Mouse (Mus musculus): ENCODE results near the gene Tbx3.
A peak's percentile ranks its signal among the peaks of the same experiment; 100 is the strongest.

Tbx3 gene

DNA sequence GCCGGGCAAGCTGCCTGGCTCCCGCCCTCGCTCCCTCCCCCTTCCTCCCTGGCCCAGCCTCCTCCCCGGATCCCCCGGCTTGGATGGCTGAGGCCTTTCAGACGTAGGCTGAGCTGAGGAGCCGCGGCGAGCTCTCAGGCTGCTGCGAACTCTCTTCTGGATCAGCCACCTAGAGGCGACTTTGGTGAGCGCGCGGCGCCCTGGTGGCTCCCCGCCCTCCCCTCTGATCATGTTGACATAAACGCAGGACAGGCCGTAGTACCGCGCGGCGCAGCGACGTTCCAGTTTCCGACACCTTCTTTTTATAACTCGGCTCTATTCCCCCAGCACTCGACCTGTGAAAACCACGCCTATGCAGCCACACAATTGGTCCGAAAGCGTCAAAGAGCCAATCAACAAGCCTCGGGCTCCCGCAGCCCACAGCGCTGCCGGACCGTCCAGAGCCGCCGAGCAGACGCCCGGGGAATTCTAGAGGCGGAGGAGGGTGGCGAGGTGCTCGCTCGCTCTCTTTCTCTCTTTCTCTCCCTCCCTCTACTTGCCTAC is at the start of gene Tbx3:
Gene Tbx3 (plus strand): TSS at position 104 of the 543 bp plus-strand sequence.
- DNase-seq, result peak; percentile 9 to 16

DNA sequence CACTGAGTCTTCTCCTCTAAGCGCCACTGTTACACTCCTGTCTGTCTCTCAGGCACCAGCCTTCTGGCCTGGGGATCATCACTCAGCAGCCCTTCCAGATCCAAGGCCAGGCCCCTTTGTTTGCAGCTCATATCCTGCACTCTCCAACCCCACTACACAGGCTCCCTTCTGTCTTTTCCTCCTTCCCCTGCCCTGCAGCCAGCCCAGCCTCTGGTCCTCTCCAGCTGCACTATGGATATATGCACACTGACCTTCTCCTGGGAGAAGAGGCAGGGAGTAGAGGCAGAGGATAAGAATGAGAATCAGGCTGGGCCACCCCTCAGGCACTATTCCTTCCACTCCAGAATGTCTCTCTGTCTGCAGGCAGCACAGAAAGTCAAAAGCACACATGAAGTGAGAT is 48.4 kb upstream of the Tbx3 start:
- DNase-seq, result no peak

DNA sequence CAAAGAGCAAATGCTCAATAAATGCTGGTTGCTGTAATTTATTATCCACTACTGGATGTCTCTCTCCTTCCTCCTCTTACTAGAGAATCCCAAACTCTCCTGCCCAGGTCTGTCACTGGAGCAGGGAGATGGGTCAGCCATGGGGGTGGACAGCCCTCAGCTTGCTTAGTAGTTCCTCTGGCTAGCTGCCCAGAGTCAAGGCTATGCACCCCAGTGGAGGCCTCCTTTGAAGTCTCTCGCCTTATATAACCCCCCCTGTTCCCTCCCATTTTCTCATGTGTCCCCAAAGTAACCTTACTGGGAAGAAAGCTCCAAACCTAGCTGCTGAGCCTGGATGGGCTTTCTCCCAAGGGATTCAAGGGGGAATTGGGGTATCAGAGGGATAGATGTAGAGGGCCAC is 45.9 kb upstream of the Tbx3 start:
- no peak for DNase-seq

DNA sequence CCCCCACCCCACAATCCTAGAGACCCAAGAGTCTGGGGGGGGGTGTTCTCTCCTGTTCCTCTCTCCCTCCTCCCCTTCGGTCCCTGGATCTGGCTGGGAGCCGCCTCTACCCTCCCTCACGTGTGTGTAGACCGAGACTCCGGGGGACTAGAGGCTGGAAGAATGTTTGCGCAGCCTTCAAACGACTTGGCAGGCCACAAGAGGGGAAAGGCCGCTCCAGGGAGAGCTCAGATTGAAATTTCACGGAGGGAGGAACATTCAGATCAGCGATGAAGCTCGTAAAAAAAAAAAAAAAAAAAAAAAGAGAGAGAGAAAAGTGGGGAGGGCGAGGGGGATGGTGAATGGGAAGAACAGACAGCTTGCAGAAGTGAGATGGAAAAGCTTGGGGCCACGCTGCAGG is 44.9 kb upstream of the Tbx3 start:
- DNase-seq, result no peak

DNA sequence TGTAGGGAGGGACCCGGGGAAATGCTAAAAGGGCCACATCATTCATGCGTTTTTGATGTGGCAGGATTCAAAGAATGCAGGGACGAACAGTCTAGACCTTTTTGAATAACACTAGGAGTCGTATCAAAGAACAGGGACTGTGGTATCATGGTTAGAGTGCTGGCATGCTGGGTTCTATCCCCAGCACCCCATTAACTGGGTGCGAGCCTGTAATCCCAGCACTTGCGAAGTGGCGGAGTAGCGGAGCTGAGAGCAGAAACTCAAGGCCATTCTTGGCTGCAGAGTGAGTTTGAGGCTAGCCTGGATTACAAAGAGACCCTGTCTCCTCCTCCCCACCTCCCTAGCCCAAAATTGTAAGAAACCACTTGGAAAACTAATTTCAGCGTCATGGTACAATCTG is 44.3 kb upstream of the Tbx3 start:
- no peak for DNase-seq

DNA sequence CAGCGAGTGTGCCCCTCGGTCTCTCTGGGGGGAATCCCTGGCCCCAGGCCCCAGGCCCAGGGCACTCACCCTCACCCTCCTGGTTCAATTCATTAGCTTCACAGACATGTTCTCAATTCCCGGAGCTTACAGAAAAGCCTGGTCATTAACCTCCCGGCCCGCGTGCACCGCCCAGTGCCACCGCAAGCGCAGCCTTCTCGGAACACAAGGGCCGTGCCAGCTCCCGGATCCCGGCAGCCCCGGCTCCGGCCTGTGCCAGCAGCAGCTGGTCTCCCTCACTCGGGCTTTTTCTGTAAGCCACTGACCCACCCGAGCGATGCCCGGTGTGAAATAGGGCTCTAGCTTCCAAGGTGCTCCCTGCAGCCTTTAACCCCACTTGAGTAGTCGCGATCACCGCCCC is 43.8 kb upstream of the Tbx3 start:
- DNase-seq, result no peak

DNA sequence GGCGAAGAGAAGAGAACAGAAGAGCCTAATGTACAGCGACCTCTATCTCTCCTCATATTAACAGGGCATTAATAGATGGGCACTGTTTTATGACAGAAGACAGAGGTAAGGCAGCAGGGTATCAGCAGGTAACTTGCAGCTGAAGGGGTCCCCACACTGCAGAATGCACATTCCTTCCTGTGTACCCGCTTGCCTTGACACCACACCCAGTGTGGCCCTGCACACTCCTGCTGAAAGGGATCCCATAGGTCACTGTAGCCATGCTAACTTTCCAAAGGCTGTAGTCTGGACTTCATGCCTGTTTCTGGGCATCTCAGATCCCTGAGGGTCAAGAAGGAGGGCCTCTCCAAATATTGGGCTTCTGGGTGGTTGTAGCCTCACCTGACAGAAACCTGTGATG is 42.4 kb upstream of the Tbx3 start:
- DNase-seq, result no peak

DNA sequence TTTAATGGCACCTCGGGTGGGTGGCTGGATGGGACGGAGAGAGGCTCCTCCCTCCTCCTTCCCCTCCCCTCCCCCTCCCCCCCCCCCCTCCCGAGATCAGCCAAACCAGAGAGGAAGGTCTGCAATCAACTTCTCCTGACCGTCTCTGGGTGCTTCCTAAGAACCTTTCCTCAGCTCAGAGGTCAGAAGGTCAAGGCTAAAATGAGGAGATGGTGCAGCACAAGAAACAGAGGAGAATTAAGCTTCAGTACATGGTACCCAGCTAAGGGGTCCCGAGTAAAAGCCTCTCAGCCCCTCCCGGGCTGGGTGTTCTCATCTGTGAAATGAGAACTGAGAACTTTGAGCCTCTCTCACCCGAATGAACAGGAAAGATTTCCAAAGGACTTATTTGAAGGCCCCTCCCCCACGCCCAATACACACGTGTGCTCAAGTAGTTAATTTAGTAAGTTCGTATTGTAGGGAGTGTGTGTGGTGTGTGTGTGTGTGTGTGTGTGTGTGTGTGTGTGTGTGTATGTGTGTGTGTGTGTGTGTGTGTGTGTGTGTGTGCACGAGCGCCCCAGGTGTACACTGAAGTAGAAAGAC is 41.6 kb upstream of the Tbx3 start:
- DNase-seq, result no peak

DNA sequence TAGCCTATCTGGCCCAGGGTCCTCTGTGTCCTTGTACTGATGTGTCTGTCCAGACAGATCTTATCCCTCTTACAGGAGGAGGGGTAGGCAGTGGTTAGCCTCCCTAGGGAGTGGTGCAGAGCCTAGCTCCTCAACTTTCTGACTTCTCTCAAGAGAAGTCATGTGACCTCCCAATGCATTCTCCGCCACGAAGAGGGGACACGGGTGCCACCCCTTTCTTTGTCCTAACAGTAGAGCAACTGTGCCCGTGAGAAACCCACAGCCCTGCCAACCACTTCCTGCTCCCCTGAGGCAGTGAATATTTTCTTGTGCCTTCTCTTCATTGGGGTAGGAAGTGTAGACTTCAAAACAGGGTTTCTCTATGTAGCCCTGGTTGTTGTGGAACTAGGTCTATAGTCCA is 36.9 kb upstream of the Tbx3 start:
- no peak for DNase-seq

DNA sequence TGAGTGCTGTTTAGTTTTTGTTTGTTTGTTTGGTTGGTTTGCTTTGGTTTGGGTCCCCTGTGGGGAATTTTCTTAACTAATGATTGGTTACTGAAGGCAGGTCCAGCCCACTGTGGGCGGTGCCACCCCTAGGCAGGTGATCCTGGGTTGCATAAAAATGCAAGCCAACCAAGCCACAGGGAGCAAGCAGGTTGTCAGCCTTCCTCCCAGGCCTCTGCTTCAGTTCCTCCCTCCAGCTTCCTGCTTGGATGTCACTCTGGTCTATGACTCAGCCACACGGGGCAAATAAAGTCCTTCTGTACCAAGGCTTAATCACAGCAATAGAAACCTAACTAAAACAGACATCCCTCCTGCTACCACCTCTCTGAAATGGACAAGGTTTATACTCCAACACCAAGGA is 35.6 kb upstream of the Tbx3 start:
- DNase-seq, result no peak

DNA sequence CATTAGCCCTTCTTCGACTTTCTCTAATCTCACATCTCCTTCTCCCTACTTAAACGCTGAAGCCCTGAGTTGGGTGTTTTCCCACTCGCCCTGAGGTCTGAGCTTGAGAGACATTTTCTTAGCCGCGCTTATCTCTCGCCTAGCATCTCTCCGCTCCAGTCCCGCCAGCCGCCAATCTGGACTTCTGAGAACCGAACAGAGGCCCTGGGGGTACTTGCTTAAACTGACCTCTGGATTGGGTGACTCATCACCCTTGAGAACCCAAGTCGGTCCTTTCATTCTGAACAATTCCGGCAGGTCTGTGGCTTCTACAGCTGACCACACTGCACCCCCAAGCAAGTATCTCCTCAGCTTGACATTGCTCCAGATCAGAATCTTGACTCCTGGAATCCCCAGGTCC is 32.2 kb upstream of the Tbx3 start:
- DNase-seq, result no peak

DNA sequence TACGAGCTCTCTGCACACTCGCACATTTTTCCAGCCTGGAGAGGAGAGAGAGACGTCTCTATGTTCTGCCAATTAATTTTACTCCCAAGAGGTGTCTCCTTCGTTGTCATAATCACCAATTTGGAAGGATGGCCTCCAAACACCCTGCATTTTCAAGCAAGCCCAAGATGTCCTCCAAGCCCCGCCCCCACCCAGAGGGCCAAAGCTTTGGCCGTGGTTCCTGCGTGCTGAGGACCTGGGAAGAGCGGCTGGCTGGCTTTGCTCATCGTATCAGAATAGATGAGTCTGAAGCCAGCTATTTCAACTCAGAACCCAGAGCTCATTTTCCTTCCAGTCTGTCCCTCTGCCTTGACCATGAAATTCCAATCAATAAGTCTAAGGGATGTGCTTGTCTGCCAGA is 29.4 kb upstream of the Tbx3 start:
- no peak for DNase-seq

DNA sequence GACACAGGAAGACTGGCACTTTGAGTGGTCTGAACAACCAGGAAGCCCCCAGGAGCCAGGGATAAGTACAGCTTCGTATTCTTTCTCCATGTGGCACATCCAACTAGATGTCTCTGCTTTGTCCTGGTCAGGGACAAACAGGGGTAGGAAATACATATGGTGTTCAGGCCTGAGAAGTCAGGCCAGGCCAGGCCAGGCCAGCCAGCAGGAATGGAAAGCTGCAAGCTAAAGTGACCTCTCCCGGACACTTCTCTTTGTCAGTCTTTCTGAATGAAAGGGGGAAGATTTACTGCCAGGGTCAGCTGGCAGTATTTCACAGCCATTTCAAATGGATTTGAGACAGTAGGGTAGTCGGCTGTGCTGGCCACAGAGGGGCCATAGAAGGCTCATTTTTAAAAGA is 28.8 kb upstream of the Tbx3 start:
- DNase-seq, result no peak

DNA sequence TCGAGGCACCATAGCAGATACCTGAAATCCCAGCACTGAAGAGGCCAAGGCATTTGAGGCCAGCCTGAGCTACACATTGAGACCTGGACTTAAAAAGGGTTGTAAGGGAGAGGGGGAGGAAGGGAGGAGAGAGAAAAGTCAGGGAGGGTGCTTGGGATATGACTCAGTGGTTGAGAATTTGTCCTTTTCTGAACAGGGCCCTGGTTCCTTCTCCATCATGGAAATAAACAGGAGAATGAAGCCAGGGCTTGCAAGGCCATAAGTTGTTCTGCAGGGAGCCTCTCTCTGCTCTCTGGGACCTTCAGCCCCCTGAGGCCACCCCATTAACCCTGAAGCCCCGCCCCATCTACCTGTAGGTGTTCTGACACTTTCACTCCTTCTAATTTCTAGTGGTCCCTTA is 23.5 kb upstream of the Tbx3 start:
- DNase-seq, result no peak

DNA sequence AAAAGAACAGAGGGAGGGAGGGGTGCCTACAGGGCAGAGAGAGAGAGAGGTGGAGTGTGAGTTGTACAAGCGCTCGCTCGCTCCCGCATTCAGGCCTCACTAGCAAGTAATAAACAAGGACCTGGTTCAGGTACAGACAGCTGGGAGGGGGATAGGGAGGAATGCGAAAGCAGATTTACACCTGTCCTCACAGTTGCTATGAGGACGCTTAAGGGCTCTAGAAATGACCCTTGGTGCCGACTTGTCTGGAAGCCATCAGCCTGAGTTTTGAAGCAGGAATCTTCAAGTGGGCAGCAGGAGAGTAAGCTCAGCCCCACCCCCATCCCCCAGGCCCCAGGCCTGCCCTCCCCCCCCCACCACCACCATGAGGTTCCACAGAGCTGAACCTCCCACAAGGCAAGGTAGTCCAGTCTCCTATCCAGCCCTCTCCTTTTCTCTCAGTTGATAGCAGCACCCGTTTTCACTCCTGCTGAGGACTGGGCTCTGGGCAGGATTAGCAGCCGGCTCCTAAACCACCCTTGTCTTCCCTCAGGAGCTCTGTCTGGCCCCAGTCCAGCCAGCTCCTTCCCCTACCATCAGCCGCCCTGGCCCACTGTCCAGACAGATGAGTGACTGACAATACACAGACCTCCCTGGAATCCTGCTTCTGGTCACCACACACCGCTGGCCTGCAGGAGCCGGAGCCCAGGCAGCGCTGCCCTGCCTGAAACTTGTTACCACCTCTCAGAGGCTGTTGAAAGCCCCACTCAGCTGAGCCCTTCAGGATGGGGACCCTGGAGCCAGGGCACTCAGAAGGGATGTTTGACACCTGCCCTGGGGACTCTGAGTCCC is 19.1 kb upstream of the Tbx3 start:
- no peak for DNase-seq

DNA sequence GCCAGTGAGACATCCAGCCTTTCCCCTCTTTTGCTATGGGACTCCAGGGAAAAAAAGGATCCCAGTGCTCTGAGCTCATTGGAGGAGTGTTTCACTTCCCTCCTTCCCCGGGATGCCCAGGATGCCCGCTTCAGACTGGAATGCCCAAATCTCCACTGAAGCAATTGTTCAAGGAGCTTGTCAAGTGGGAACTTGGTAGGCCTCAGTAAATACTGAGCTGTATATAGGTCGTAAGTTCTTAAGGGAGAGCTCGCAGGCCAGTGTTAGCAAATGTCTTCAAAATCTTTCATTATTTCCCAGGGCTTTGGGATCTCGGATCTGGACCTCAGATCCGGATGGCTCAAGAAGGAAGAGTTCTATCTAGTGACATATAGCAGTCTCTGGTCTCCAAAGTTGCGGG is 14.1 kb upstream of the Tbx3 start:
- no peak for DNase-seq

DNA sequence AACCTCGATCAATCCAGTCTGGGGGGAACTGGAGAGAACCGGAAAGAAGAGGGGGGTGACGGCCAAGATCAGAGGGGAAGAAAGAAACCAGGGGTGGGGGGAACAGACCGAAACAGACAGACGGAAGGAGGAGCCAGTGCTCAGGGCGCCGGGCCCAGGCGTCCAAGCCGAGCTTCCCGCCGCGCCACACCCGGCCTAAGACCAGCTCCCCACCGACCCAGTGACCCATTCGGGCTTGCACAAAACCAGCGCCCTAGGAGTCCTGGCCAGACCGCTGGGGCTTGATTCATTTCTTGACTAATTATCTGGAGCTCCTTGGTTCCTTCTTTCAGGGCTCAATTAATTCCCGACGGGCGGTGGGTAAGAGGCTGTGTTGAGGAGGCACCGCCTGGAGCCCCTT is 13.6 kb upstream of the Tbx3 start:
- no peak for DNase-seq

DNA sequence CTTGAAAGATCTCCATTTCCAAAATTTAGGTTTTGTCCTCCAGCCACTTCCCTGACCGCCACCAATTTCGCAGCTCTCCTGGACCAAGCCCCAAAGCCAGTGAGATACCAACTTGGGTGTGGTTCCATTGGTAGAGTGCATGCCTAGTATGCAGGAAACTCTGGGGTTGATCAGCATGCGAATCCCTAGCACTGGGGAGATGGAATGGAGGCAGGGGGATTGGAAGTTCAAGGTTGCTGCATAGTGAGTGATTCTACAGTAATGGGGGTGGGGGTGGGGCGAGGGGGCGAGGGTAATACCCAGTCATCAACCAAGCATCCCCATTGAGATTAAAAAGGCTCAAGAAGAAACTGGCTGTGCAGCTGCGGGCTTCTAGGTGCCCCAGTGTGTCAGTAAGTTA is 13.1 kb upstream of the Tbx3 start:
- DNase-seq, result no peak

DNA sequence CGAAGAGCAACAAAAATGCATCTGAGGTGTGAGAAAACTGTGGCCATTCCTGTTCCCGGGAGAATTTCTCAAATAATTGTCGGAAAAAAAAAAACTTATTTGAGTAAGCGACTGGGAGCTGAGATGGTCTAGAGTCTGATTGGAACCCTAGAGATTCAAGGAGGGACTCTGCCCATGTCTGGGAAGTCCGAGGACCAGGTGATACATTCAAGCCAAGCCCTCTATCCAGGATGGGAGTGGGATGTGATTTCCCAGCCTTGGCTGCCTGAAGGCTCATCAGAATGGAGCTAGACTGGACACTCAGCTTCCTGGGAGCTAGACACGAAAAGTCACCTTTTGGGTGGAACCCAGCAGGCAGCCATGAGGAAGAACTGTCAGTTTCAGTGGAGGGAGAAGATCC is 12.7 kb upstream of the Tbx3 start:
- no peak for DNase-seq

DNA sequence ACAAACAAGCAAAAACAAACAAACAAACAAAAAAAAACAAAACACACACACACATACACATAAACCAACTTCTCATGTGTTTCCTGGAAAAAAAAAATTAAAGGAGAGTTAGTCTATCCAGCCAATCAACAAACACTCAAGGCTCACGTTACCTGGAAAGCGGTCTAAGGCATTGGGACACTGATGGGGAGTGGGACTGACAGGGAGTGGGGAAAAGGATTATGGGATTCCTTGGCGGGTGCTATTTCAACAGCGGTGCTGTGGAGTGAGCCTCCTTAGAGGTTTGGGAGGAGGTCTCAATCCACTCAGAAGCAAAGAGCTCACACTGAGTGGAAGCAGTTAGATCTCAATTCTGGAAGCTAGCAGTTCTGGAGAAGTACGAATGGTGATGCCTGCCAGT is 12.1 kb upstream of the Tbx3 start:
- DNase-seq, result no peak

DNA sequence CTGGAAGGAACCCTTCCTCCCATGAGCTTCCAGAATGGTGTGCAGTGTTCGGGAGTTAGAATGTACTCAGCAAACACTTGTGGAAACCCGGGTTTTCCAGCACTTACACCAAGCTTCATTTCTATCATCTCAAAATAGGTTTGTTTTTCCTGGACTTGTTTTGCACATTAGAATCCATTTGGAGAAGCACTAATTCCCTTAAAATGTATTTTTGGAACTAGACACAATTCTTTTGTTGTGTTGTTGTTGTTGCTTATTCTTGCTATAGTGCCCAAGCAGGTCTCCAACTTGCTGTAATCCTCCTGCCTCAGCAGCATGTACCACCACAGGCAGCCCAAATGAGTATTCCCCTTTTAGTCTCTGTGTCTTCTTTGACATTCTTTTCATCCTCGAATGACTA is 11.4 kb upstream of the Tbx3 start:
- DNase-seq, result no peak

DNA sequence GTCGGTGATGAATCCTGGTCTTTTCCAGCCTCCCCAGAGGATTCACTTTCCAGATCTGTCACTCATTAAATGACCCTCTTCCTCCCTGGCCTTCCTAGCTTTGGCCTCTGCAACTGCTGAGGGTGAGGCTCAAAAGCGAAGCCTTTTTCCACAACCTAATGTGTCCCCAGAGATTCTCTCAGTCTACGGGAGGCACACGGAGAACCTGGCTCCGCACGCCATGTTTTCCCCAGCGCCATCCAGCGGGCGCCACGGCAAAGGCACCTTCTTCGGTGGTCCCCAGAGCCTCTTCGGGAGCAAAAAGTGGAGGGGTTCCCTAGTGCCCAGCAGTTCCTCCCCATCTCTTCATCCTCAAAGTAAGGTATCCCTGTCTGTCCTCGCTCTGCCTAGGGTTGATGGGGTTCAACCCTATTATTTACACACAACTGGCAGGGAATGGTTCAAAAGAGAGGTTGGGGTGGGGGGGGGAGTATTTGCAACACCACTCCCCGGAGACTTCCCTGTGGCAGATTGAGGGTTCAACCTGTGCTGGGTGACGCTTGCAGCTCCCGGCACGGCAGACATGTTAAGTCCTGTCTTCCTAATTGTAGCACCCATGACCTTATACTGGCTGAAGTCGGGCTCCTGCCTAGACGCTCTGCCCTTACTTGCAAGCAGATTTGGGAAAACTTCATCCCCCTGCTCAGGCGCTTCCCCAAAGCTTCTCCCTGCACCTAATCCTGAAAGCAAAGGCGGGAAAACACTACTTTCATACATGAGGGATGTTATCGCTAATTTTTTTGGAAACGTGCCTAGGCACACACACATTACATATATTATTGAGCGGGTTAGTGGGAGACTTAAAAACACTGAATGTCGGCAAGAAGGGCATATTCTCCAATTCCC is 9.7 kb upstream of the Tbx3 start:
- DNase-seq, result no peak

DNA sequence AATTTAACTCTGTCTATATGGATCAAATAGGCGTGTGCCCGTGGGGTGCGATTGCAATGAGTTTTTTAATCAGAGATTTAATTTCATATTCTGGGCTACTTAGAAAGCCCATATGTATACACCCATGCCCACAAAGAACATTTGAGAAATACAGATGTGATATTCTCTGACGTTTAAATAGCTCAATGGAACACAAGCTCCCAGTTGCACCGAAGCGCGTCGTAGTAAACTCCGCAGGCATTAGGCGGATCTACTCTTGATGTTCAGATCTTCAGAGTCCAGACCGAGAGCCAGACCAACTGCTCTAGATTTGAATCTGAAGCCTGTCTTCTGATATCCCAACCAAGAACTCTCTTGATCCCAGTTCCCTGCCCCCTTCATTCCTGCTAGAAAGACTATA is 9.0 kb upstream of the Tbx3 start:
- DNase-seq, result no peak

DNA sequence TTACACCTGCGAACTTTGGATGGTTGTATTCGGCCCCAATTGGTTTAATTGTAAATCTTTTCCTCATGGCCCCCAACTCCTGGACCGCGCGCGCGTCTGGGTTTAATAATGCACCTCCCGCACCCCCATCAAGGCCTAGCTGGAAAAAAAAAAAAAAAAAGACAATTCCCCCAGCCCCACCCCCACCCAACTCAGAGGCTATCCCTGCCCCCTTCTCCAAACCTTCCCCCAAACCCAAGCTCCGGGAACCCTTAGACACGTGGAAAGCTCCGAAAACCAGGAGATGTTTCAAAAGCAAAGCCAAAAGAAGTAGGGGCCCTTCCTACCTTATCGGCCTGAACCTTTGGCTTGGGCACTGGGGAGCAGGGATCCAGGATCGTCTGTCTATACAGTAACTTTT is 8.1 kb upstream of the Tbx3 start:
- DNase-seq, result no peak

All from cerebellum, adult 18-20 months (tissue).